Mouse (Mus musculus) cortical plate, adult 2 months (tissue): Measurements from ENCODE around the gene Fndc4.

Experiments used
- CTCF ChIP-seq: fragments of 200-500 bp; IDR thresholded peaks from 2 replicates; pipeline ENCODE4 v1.5.1; 2011; ENCODE audit warnings: mild to moderate bottlenecking, control low read depth, low read length; ENCODE audit not compliant: insufficient read depth; ENCODE audit errors: extremely low read depth
- POLR2A ChIP-seq: fragments of 200-500 bp; IDR thresholded peaks from 2 replicates; pipeline ENCODE4 v1.6.1; 2011; ENCODE audit warnings: mild to moderate bottlenecking, low read length, control low read depth; ENCODE audit not compliant: insufficient read depth; ENCODE audit errors: extremely low read depth

GRCm38 (mm10) chr5:31301866-31302265 is 6.0 kb upstream of the Fndc4 start:
- TF ChIP-seq CTCF (no peak), POLR2A (no peak)
